Mouse (Mus musculus) layer of hippocampus, postnatal 36 days (tissue): ENCODE measurements around the gene Phf23. TPM values are rescaled to one million over a fixed set of nuclear protein-coding genes. Genes with fewer than 3 reads are reported as not detected.

Experiments used
- DNase-seq, 2 experiments: peaks; one replicate each; pipeline ENCODE4 v3.0.0; 2022
- total RNA-seq, 2 experiments: library from RNA; stranded (reverse); gene quantifications; 2 replicates each; pipeline ENCODE4 v1.2.3; 2021

Gene Phf23
- total RNA-seq, 2 experiments from 2014 or later = 45.4 to 47.4 TPM

DNA sequence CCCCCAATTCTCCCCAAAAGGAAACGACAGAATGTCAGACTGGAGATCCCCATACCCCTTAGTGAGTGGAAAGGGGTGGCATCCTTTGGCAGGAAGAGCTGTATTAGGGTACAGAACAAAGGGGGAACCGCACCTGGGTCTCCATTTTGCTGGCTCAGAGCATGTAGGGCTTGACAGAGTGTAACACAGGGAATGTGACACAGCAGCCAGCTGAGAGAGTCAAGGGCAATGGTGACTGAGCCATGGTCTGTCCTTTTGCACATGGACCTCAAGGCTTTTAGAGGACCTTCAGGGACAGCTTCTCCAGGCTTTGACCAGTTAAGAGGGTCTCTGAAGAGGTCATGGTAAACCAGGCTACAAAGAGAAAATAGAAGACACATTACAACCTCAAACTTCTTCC is 20.7 kb upstream of the Phf23 start:
- DNase-seq = no peak

DNA sequence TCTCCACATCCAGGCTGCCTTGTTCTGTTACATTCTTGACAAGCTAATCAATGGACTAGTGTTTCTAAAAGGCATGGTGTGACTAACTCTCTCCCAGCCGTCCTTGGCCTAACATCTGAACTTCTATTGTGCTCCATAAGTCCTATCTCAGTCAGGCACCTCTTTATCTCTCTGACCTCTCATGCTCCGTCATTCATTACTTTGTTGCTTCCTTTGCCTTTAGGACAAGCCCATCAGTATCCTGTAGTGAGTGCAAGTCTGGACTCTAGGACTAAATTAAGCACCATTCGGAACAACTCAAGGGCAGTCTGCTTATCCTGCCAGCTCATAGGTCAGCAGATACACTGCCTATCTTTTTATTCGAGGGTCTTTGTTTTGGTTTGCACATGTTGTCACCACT is 19.3 kb upstream of the Phf23 start:
- DNase-seq = no peak

- no peak for DNase-seq
Observed at GRCm38 (mm10) chr11:69979827-69980195, 15.8 kb upstream of the Phf23 start.

DNA sequence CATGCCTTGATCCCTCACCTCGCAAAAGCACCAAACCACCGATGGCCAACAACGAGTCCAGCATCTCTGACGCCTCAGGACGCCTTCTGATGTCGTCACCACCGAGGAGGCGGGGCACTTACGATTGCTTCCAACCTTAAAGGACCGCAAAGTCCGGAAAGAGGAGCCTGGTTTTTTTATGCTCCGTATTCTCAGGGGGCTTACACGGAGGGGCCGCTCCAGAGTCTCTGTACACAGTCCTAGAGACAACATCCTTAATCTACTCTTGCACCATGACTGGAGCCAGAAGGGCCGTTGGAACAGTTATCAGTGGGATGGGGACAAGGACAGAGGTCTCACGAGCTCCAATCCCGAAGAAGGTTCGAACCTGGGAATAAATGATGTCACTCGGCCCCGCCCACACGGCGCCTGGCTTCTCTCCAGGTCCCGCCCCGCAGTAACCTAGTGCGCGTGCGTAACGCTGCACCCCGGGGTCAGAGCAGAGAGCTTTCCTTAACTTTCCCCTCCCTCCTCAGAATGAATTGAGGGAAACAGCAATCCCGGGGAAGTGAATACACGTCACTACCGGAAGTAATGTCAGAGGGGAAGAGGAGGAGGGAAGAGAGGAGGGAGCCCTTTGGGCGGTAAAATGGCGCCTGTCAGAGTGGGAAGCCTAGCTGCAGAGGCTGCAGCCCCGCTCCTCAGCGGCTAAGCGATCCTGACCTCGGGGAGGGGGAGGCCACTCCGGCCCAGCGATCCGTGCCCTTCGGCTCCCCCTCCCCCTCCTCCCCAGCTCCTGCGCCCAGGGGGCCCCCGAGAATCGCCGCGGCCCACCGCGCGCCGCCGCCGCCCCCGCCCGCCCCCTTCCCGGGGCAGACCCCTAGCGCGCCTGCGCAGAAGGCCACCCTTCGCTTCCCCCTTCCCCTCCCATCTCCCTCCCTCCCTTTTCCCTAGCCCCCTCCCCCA is 15.1 kb upstream of the Phf23 start:
- DNase-seq = peak; percentile 100

DNA sequence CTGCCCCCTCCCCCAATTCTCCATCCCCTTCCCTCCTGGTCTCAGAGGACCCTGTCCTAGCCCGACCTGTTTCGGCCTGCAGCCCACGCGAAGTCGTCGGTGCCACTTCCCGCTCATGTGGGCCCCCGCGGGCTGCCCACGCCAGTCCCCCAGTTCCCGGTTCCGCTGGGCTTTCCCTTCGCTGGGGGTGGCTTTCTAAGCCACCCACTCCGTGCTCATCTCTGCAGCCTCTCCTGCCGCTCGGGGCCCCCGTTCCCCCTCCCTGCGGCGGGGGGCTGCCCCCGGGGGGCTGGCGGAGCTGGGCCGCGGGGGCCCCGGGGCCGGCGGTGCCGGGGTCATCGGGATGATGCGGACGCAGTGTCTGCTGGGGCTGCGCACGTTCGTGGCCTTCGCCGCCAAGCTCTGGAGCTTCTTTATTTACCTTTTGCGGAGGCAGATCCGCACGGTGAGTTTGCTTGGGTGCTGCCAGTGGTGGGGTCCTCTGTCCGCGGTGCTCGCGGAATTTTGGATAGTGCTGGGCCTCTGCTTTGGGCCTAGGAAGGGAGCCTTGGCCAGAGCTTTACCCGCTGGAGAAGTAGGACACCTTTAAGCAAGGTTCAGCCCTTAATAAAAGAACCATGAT is 14.3 kb upstream of the Phf23 start, which contains the start of gene Ctdnep1:
Ctdnep1 (plus strand) TSS at position 16 of the 622 bp plus-strand sequence.
- DNase-seq = no peak

DNA sequence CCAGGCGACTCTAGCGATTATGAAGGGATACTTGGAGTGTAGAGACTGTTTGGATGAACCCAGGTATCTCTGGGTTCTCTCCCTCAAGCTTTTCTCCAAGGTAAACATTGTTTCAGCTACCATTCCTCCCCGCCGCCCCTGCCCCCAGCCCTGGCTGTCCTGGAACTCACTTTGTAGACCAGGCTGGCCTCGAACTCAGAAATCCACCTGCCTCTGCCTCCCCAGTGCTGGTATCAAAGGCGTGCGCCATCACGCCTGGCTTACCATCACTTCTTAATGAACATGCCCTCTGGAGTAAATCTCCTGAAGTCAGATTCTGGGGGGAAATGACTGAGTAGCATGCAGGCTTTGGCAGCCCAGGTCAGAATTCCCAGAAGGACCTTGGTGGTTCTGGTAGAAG is 13.4 kb upstream of the Phf23 start, which contains the start of gene Elp5:
Elp5 (minus strand) TSS at position 293 of the 400 bp plus-strand sequence.
- DNase-seq = no peak

- no peak for DNase-seq
Observed at GRCm38 (mm10) chr11:69982877-69983276, 12.7 kb upstream of the Phf23 start.

GRCm38 (mm10) chr11:69983377-69983776 is 12.2 kb upstream of the Phf23 start:
- no peak for DNase-seq

- no peak for DNase-seq
Observed at GRCm38 (mm10) chr11:69984431-69984830, 11.1 kb upstream of the Phf23 start.

DNA sequence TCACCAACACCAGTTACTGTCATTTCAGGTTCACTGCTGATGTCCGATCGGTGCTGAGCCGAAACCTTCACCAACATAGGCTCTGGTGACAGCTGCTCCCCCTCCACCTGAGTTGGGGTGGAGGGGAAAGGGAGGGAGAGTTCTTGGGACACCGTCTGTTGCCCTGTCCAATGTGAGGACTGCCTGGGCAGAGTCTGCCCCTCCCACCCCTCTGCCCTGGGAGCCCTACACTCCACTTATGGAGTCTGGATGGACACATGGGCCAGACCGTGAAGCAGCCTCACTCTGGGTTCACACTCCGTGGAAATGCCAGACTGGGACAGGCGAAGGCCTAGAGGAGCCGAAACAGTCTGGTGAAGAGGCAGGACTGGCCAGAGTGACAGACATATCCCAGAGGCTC is 5.6 kb upstream of the Phf23 start:
- DNase-seq = no peak

GRCm38 (mm10) chr11:69990850-69991691 is 4.5 kb upstream of the Phf23 start, which contains the start of gene Gabarap:
Gene Gabarap (plus strand): TSS chr11:69991143.
- peak; percentile 96 for DNase-seq

DNA sequence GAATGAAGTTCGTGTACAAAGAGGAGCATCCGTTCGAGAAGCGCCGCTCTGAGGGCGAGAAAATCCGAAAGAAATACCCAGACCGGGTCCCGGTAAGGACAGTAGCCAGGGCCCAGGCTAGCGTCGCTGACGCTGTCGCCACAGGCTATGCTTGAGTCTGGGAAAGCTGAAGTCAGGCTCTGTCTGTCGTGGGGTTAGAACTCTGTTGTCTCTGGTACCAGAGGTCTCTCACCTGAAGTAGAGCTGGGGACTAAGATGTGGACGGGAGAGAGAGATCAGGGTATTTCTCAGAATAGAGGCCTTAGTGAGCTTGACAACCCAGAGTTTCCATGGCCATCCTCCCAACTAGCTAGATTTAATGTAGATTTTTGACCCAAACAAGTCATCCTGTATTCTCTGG is 3.9 kb upstream of the Phf23 start:
- DNase-seq = no peak

GRCm38 (mm10) chr11:69992396-69992795 is 3.2 kb upstream of the Phf23 start:
- DNase-seq = no peak

DNA sequence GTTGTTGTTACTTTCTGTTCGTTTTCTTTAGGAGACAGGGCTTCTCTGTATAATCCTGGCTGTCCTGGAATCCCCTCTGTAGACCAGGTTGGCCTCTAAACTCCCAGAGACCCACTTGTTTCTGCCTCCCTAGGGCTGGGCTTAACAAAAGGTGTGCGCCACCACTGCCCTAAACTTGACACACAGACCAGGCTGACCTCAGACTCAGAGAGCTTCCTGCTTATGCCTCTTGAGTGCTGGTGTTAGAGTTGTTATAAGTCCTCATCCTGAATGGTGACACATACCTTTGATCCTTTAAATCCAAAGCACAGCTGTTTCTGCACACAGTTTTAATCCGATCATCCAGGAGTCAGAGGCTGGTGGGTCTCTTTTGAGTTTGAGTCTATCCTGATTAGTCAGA is 2.6 kb upstream of the Phf23 start:
- no peak for DNase-seq

- no peak for DNase-seq
Observed at GRCm38 (mm10) chr11:69994401-69995090, 1.0 kb upstream of the Phf23 start.

- no peak for DNase-seq
Observed at GRCm38 (mm10) chr11:69996161-69997061, 834 bp downstream of the Phf23 start.

DNA sequence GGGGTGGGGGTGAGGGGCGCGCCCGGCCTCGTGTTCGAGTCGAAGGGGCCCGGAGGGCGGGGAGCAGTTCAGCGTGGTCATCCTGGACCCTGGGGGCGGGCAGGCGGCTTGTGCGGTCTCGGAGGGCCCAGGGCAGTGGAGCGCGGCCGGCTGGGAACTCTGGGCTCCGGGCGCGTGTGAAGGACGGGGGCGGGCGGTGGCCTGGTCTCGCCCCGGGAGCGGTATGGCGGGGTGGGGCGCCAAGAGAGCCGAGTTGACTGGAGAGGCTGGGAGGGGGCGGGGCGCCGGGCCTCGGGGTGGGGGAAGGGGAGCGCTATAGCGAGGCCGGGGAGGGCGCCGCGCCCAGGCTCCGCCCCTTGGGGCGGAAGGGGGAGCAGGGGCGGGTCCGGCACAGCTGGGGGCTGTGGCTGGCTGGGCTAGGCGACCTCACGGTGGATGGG is 1.5 kb downstream of the Phf23 start:
- DNase-seq = peak; percentile 70 to 73

GRCm38 (mm10) chr11:69998567-69999491 is 3.3 kb downstream of the Phf23 start:
- DNase-seq = no peak

GRCm38 (mm10) chr11:69999666-70000065 is 4.1 kb downstream of the Phf23 start:
- DNase-seq = no peak
